Mouse (Mus musculus) CH12.LX (cell line): Measurements from ENCODE around the gene Zfp574.

Source experiments
- CHD2 ChIP-seq: IDR thresholded peaks from 2 replicates; pipeline ENCODE4 v1.6.1; 2011; ENCODE audit warnings: low read length, improper control_type of control experiment
- CTCF ChIP-seq, 2 experiments: IDR thresholded peaks in 1 of 2; conservative IDR thresholded peaks in 1 of 2; 2 replicates each; pipeline ENCODE4 v1.5.1; 2011 to 2012; ENCODE audit warnings: low read depth in 2 of 2, low read length in 2 of 2, improper control_type of control experiment in 1 of 2, inconsistent platforms in 1 of 2, mild to moderate bottlenecking in 1 of 2, moderate library complexity in 1 of 2
- E2F4 ChIP-seq: IDR thresholded peaks from 2 replicates; pipeline ENCODE4 v1.6.1; 2011; ENCODE audit warnings: low read depth, low read length, improper control_type of control experiment; ENCODE audit not compliant: insufficient replicate concordance
- ELF1 ChIP-seq: IDR thresholded peaks from 2 replicates; pipeline ENCODE4 v1.6.1; 2014; ENCODE audit warnings: low read depth, mild to moderate bottlenecking, inconsistent platforms, low read length, improper control_type of control experiment
- EP300 ChIP-seq: IDR thresholded peaks from 2 replicates; pipeline ENCODE4 v1.6.1; 2011; ENCODE audit warnings: low read length, improper control_type of control experiment
- HCFC1 ChIP-seq: IDR thresholded peaks from 2 replicates; pipeline ENCODE4 v1.6.1; 2012; ENCODE audit warnings: low read depth, mild to moderate bottlenecking, inconsistent platforms, low read length, improper control_type of control experiment
- MYC ChIP-seq: IDR thresholded peaks from 2 replicates; pipeline ENCODE4 v1.6.1; 2011; ENCODE audit warnings: low read depth, mild to moderate bottlenecking, improper control_type of control experiment, low read length
- POLR2A ChIP-seq: IDR thresholded peaks from 2 replicates; pipeline ENCODE4 v1.6.1; 2011; ENCODE audit warnings: low read depth, mild to moderate bottlenecking, improper control_type of control experiment, low read length
- RCOR1 ChIP-seq: conservative IDR thresholded peaks from 2 replicates; pipeline ENCODE4 v1.6.1; 2012; ENCODE audit warnings: low read depth, mild to moderate bottlenecking, inconsistent platforms, low read length, improper control_type of control experiment
- UBTF ChIP-seq: IDR thresholded peaks from 2 replicates; pipeline ENCODE4 v1.6.1; 2012; ENCODE audit warnings: low read depth, mild to moderate bottlenecking, inconsistent platforms, low read length, improper control_type of control experiment, moderate library complexity
- USF1 ChIP-seq: IDR thresholded peaks from 2 replicates; pipeline ENCODE4 v1.6.1; 2014; ENCODE audit warnings: low read depth, mild to moderate bottlenecking, inconsistent platforms, low read length, improper control_type of control experiment
- ZKSCAN1 ChIP-seq: IDR thresholded peaks from 2 replicates; pipeline ENCODE4 v1.6.1; 2012; ENCODE audit warnings: low read depth, inconsistent platforms, low read length, improper control_type of control experiment, borderline replicate concordance
- ZMIZ1 ChIP-seq: IDR thresholded peaks from 2 replicates; pipeline ENCODE4 v1.6.1; 2012; ENCODE audit warnings: low read depth, mild to moderate bottlenecking, inconsistent platforms, low read length, improper control_type of control experiment

DNA sequence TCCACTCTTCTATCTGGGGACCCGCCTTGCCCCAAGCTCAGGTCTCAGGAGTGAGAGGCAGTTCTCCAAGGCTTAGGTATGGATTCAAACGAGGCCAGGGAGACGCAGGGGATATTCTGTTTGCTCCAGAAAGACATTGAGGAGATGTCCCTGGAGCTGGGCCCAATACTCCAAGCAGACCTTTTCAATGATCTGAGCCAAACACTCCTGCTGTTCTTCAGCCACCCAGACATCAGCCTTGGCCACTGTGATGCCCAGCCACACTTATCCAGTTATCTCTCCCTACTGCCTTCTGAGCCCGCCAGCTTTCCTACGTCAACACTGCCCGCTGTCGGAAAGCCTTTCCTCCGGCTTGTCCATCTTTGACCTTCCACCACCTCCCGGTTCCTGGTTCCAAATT, 38.0 kb downstream of the Zfp574 start:
- TF ChIP-seq CTCF (conservative IDR thresholded peaks at IDR 0.05 in 1 of 2, IDR thresholded peaks at IDR 0.05 in 1 of 2; ENCODE audit: low read depth in 2 of 2, low read length in 2 of 2) (no peak), POLR2A (peak; percentile 13; the same call in 1 of the 2 replicates), MYC (no peak), ELF1 (no peak), HCFC1 (no peak), UBTF (no peak), EP300 (no peak), CHD2 (no peak), ZKSCAN1 (no peak), RCOR1 (no peak), USF1 (no peak), ZMIZ1 (no peak), E2F4 (no peak)
